Mouse (Mus musculus): Measurements from ENCODE around the gene Glrx2. TPM values are rescaled to one million over a fixed set of nuclear protein-coding genes. Genes with fewer than 3 reads are reported as not detected.
A peak's percentile ranks its signal among the peaks of the same experiment; 100 is the strongest.

The Glrx2 gene
- polyA plus RNA-seq, 1 experiment from 2014 or later: 89.8 TPM

GRCm38 (mm10) chr1:143762159-143762558 lies 46.0 kb downstream of the Glrx2 start:
- Histone ChIP-seq H3K9ac (no peak overlapping the region), H3K27ac (replicated peaks) (no peak overlapping the region), H3K4me2 (no peak overlapping the region), H3K4me3 (no peak overlapping the region), H3K9me3 (no peaks in the 10 kb centered on the region), H3K27me3 (replicated peaks) (no peaks in the 10 kb centered on the region), H3K36me3 (peaks cover 75% of the 10 kb centered on the region), H3K4me1 (no peaks in the 10 kb centered on the region)
- 93% methylated on average over 8 of the region's 8 CpGs for WGBS
- no peak for ATAC-seq (ENCODE audit: extremely low read depth, insufficient number of reproducible peaks, low FRiP score, low TSS enrichment)

- Histone ChIP-seq H3K36me3 (peaks cover 56% of the 10 kb centered on the region), H3K9me3 (no peaks in the 10 kb centered on the region), H3K9ac (no peak overlapping the region), H3K27ac (replicated peaks) (no peak overlapping the region), H3K27me3 (replicated peaks) (no peaks in the 10 kb centered on the region), H3K4me2 (no peak overlapping the region), H3K4me1 (no peaks in the 10 kb centered on the region), H3K4me3 (no peak overlapping the region)
- WGBS: 67% methylated on average over 1 of the region's 1 CpGs
- no peak for ATAC-seq (ENCODE audit: extremely low read depth, insufficient number of reproducible peaks, low FRiP score, low TSS enrichment)
These were observed 48.3 kb downstream of the Glrx2 start for GRCm38 (mm10) chr1:143764443-143764842.

DNA sequence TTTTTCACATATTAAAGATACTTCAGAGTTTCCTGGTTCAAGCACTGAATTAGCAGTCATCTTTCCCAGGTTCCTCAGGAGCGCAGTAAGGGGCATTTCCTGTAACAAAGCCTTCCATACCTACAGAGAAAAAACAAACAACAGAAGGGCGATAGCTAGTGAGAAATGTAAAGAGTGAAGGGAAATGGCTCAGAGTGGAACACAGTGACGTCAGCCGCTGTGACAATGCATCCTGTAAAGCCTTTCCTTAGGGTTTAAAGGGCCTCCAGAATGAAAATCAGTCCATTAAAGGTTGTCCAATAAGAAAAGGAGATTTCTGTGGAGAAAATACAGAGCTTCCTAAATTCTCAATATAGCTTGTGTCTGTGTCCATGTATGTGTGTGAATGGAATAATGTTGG lies 49.7 kb downstream of the Glrx2 start:
- H3K27ac ChIP-seq (replicated peaks): no peak overlapping the region
- no peak for ATAC-seq (ENCODE audit: extremely low read depth, insufficient number of reproducible peaks, low FRiP score, low TSS enrichment)
- no peak overlapping the region for H3K4me3 ChIP-seq
- WGBS: 75% methylated on average over 4 of the region's 4 CpGs
- peaks cover 55% of the 10 kb centered on the region for H3K36me3 ChIP-seq
- no peak overlapping the region for H3K9ac ChIP-seq
- H3K4me2 ChIP-seq: no peak overlapping the region
- H3K4me1 ChIP-seq: no peaks in the 10 kb centered on the region
- H3K9me3 ChIP-seq: no peaks in the 10 kb centered on the region
- H3K27me3 ChIP-seq (replicated peaks): no peaks in the 10 kb centered on the region

GRCm38 (mm10) chr1:143766238-143766637 lies 50.1 kb downstream of the Glrx2 start:
- 86% methylated on average over 6 of the region's 6 CpGs for WGBS
- Histone ChIP-seq H3K36me3 (peaks cover 51% of the 10 kb centered on the region), H3K9me3 (no peaks in the 10 kb centered on the region), H3K4me2 (no peak overlapping the region), H3K27ac (replicated peaks) (no peak overlapping the region), H3K4me1 (no peaks in the 10 kb centered on the region), H3K9ac (no peak overlapping the region), H3K27me3 (replicated peaks) (no peaks in the 10 kb centered on the region), H3K4me3 (no peak overlapping the region)
- no peak for ATAC-seq (ENCODE audit: extremely low read depth, insufficient number of reproducible peaks, low FRiP score, low TSS enrichment)

- no peak overlapping the region for H3K27ac ChIP-seq (replicated peaks)
- no peak overlapping the region for H3K4me3 ChIP-seq
- no peaks in the 10 kb centered on the region for H3K27me3 ChIP-seq (replicated peaks)
- peaks cover 29% of the 10 kb centered on the region for H3K36me3 ChIP-seq
- peaks cover 21% of the 10 kb centered on the region for H3K4me1 ChIP-seq
- ATAC-seq (ENCODE audit: extremely low read depth, insufficient number of reproducible peaks, low FRiP score, low TSS enrichment): no peak
- no peak overlapping the region for H3K4me2 ChIP-seq
- H3K9me3 ChIP-seq: no peaks in the 10 kb centered on the region
- 81% methylated on average over 20 of the region's 20 CpGs for WGBS
- no peak overlapping the region for H3K9ac ChIP-seq
These were observed 54.4 kb downstream of the Glrx2 start for GRCm38 (mm10) chr1:143770444-143771109.

- no peak overlapping the region for H3K27ac ChIP-seq (replicated peaks)
- no peaks in the 10 kb centered on the region for H3K9me3 ChIP-seq
- peak overlapping the region; percentile 33 for H3K9ac ChIP-seq
- peaks cover 15% of the 10 kb centered on the region for H3K36me3 ChIP-seq
- H3K27me3 ChIP-seq (replicated peaks): no peaks in the 10 kb centered on the region
- 51% methylated on average over 7 of the region's 7 CpGs for WGBS
- peak overlapping the region; percentile 53 for H3K4me2 ChIP-seq
- no peak for ATAC-seq (ENCODE audit: extremely low read depth, insufficient number of reproducible peaks, low FRiP score, low TSS enrichment)
- peaks cover 26% of the 10 kb centered on the region for H3K4me1 ChIP-seq
- peak overlapping the region; percentile 16; the same call in 1 of the 2 replicates for H3K4me3 ChIP-seq
These were observed 56.9 kb downstream of the Glrx2 start for GRCm38 (mm10) chr1:143773082-143773481.

DNA sequence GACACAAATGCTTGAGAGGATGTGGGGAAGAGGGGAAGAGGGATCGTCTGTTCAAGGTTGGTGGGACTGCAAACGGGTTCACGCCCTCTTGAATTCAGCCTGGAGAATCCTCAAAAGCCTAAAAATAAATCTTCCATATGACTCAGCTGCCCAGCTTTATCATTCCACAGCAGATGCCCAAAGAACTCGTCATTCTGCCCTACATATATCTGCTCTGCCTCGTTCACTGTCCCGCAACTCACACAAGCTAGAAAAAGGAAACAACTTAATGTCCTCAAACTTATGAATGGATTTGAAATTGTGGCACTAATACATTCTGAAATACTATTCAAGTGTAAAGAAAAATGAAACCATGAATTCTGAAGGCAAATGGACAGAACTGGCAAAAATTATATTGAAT lies 57.8 kb downstream of the Glrx2 start:
- Histone ChIP-seq H3K9ac (0 out of 2 replicates have a peak overlapping the region, but pooled peaks have one; percentile 42), H3K27ac (replicated peaks) (no peak overlapping the region), H3K36me3 (peaks cover 13% of the 10 kb centered on the region), H3K4me1 (peaks cover 34% of the 10 kb centered on the region), H3K9me3 (no peaks in the 10 kb centered on the region), H3K4me2 (peak overlapping the region; percentile 53), H3K4me3 (no peak overlapping the region), H3K27me3 (replicated peaks) (no peaks in the 10 kb centered on the region)
- ATAC-seq (ENCODE audit: extremely low read depth, insufficient number of reproducible peaks, low FRiP score, low TSS enrichment): no peak
- WGBS: 25% methylated on average over 6 of the region's 6 CpGs

GRCm38 (mm10) chr1:143776446-143777411 lies 60.6 kb downstream of the Glrx2 start, which contains the start of the genes Trove2 and Uchl5:
Trove2 (minus strand) TSS chr1:143777068.
Uchl5 (plus strand) TSS chr1:143777272.
- Histone ChIP-seq H3K27ac (replicated peaks) (peak within 1 kb of the TSS; percentile 79), H3K4me2 (peak within 1 kb of the TSS; percentile 88), H3K9ac (peak within 1 kb of the TSS; percentile 96), H3K4me3 (peak within 1 kb of the TSS; percentile 96), H3K27me3 (replicated peaks) (no peaks in the 10 kb centered on the region), H3K9me3 (no peaks in the 10 kb centered on the region), H3K36me3 (peaks cover 2% of the 10 kb centered on the region; the same call in 1 of the 2 replicates), H3K4me1 (peaks cover 35% of the 10 kb centered on the region)
- under 1% methylated on average over 84 of the region's 84 CpGs for WGBS
- peak; percentile 96 for ATAC-seq (ENCODE audit: extremely low read depth, insufficient number of reproducible peaks, low FRiP score, low TSS enrichment)

DNA sequence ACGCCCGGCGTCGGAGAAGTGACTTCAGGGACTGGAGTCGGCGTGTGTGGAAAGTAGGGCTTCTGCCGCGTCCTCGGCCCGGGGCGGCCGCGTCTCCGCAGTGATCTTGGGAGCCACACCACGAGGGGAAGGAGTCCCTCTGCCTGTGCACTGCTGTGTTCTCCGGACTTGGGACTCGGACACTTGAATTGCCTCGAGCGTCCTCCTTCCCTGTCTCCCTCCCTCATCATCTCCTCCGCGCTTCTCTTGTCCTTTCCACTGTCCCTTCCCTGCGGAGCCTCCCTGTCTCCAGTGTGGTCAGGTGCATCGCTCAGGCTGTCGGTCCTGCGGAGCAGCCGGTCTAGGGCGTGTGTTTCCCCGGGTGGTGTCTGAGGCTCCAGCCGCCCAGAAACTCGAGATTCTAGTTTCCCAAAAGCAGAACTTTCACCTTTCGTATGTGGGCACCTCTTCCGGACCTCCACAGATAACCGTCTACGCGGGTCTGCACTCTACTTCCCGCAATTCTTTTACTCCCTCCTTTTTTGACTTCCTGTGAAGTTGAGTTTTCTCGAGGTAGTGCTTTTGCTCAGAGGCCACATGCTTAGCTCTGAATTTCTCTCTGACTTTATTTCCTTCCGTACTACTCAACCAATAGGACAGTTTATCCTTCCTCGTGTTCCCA lies 61.5 kb downstream of the Glrx2 start:
- Histone ChIP-seq H3K27ac (replicated peaks) (peak overlapping the region; percentile 79), H3K4me3 (peak overlapping the region; percentile 96), H3K9me3 (no peaks in the 10 kb centered on the region), H3K4me1 (peaks cover 35% of the 10 kb centered on the region), H3K9ac (peak overlapping the region; percentile 96), H3K36me3 (peaks cover 2% of the 10 kb centered on the region; the same call in 1 of the 2 replicates), H3K4me2 (peak overlapping the region; percentile 88), H3K27me3 (replicated peaks) (no peaks in the 10 kb centered on the region)
- no peak for ATAC-seq (ENCODE audit: extremely low read depth, insufficient number of reproducible peaks, low FRiP score, low TSS enrichment)
- under 1% methylated on average over 39 of the region's 39 CpGs for WGBS

DNA sequence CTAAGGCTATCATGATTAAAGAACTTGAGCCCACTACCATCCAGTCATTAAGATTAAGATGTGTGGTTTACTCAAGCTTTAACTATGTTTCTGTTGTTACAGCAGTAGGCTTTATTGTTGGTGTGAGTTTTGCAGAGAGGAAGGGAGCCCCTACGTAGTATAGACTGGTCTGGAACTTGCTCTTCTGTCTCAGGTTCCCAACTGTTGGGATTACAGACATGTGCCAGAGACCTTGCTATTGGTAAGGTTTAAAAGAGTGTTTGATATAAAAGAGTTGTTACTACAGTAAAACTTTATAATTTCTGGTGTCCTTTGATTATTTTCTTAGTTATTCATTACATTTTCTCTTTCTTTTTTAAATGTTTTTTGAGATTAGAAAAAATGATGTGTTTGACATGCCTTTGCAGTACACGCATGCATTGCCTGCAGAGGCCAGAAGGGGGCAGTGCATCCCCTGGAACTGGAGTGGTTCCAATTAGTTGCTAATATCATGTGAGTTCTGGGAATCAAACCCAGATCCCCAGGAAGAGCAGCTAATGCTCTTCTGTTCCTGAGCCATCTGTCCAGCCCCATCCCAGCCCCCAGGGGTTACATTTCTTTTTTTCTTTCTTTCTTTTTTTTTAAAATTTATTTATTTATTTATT lies 72.6 kb downstream of the Glrx2 start:
- Histone ChIP-seq H3K4me2 (no peak overlapping the region), H3K4me1 (no peaks in the 10 kb centered on the region), H3K9ac (no peak overlapping the region), H3K4me3 (no peak overlapping the region), H3K27ac (replicated peaks) (no peak overlapping the region), H3K9me3 (no peaks in the 10 kb centered on the region), H3K36me3 (peaks cover 17% of the 10 kb centered on the region), H3K27me3 (replicated peaks) (no peaks in the 10 kb centered on the region)
- no peak for ATAC-seq (ENCODE audit: extremely low read depth, insufficient number of reproducible peaks, low FRiP score, low TSS enrichment)
- 73% methylated on average over 2 of the region's 2 CpGs for WGBS

All from heart, embryonic 13.5 days (tissue).